Mouse (Mus musculus) ovary, postnatal 10 days (tissue): ENCODE measurements around the gene Ick.

Experiments used
- DNase-seq: peaks from one replicate; pipeline ENCODE4 v3.0.0; 2022; ENCODE audit warnings: low spot score

Gene Ick

DNA sequence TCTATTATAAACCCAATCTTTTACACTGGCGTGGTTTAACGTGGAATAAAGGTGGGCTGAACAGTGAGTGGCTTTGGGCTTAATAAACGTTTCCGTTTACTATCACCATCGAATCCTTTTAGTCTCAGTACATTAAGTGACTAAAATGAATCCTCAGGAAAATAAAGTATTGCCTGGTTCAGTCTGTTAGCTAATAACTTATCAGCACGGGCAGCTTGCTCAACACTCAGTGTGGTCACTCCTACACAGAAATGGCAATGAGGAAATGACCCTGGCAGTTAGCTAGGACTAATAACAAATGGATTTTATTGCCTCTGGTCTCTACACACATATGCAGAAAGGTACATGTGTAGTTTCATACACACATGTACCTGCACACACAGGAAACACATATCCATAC lies 4.0 kb upstream of the Ick start:
- DNase-seq = no peak

DNA sequence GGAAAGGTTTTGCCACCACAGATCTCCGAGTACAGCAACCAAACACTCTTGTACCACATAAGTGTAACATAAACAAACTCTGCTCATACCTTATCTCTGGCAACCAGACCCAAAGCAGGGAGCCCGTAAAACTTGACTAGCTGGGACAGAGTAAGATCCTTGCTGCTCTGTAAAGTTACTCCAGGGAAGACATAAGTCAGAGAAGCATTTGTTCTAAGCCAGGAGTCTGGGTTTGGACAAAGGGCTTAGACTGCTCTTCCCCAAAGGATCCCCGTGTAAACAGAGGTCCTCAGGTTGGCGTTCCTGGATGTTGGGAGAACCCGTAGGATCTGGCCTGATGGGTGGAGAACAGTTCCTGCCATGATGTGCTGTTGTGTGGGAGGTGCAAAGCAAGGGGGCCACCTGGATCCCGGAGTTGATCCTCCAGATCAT lies 3.5 kb upstream of the Ick start:
- DNase-seq = no peak

DNA sequence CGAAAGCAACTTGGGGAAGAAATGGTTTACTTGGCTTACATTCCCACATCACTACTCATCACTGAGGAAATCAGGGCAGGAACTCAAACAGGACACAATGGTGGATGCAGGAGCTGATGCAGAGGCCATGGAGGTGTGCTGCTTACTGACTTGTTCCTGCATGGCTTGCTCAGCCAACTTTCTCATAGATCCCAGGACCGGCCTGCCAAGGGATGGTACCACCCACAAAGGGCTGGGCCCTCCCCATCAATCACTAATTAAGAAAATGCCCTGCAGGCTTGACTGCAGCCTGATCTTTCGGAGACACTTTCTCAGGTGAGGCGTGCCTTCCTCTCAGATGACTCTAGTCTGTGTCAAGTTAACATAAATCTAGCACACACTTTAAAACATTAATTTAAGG lies 2.2 kb upstream of the Ick start:
- DNase-seq = no peak

DNA sequence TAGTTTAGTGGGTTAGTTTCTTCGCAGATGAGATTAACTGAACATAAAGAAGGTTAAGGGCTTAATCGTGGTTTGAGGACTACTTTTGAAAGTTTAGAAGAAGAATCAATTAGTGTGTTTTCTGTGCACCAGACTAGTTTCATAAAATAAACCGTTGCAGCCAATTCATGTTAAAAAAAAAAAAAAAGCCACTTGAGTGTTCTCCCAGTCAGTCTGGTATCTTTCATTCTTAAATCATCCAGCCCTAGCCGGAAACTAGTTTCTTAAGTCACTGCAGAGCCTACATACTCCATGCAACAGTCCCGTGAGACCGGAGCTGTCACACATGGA lies 1.4 kb upstream of the Ick start:
- no peak for DNase-seq

DNA sequence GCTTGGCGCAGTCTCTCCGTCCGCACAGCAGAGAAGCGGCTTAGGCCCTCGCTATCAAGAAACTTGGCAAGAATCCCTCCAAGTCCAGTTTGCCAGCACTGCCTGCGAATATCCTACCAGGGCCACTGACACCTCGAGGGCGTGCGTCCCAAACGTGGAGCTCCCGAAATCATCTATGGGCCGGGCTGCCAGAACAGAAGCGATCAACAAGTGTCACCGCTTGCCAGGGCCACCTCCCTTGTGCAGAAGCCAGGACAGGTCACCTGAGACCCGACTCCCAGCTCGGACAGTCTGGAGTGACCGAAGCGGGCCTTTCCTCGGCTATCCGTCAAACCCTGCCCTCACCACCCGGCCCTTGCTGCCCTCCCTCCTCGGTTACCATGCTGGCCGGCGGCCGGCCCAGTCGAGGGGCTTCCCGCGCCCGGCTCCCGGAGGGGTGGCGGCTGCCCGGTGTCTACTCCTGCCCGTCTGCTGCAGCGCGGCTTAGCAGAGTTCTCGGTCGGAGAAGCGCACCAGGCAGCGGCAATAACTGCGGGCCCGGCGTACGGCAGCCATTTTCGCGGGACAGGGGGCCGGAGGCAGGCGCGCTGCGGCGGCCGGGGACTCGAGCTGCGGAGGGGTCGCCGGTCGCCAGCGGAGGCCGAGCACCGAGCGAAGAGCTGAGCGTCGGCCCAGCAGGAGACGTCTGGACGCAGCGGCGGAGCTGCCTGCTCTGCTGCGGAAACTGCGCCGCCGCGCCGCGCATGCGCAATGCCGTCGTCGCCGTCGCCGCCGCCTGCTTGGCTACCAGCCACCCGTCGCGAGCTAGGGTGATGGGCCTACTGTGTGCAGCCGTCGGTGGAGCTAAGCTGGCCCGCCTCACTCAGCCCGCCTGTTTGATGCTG lies 838 bp upstream of the Ick start:
- peak; percentile 66 for DNase-seq

DNA sequence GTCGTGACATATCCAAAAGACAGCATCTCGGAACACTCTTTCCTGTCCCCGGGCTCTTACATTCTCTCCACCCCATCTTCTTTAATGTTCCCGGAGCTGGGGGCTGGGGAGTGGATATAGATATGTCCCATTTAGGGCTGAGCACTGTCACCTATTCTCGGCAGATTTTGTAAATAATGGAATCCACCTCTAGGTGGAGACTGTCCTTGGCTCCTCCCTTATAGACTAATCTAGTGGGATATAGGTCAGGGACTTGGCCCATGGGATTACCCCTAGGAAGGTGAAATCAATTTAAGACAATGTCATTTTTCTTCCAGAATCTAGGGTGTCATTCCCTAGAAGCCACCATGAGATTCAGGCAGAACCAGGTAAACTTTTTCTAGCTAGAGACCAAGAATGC lies 664 bp downstream of the Ick start:
- no peak for DNase-seq

DNA sequence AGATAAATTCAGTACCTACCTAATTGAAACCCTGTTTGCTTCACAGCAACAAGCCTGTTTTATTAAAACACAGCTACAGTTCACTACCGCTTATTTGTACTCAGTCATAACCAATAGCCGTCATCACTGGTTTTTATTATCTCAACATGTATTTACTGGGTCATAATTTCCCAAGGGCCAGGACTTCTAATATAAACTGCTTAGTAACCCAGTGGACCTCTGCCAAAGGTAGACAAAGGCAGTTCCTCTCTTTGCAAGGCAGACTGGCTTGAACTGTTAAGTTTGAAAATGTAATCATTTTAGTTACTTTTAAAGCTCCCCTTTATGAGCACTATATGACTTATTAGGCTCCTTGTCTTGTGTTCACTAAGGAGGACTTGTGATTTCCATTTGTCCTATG lies 2.5 kb downstream of the Ick start:
- DNase-seq = no peak

DNA sequence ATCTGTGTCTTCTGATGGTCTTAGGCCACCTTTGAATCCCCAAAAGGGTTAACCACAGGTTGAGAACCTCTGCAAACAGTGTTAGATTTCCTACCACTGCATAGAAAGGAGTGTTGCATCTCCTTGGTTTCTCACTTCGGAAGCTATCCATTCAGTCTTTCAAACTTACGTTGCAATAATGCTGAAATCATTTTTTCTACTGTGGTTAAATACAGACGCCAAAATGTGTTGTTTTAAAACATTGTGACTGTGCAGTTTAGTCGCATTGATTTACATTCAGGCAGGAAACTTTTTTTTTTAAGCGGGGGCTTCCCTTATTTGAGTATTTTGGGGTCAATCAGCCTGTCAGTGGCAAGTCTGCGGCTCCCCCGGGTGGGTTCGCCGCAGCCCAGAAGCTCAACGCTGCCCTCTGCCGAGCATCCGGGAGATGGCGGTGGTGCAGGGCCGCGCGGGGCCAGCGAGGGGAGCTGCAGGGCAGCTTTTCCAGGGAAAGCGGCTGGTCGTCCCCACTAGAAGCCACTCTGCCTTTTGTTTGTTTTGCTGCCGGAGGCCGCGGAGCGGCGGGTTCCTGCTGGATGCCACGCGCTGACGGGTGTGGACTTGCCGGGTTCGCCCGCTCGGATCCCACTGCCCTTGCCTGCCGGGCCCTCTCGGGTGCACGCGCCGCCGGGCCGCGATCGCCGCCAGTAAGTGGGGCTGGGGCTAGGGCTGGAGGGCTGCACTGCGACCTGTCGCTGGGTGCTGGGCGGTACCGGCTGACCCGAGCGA lies 4.0 kb downstream of the Ick start:
- peak; percentile 88 for DNase-seq

DNA sequence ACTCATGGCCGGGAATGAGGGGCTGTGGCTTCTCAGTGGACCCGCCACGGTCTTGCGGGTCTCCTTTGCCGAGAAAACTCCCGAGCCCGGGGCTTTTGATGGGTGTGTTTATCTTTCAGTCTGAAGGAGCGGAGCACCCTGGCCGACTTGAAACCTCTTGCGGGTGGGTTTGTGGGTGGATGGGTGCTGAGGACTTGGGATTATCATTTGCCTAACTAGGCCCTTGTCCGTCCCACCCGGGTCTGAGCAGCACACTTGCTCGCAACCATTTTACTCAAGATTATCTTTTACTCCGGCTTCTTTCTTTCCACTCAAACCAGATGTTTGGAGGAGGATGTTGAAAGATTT lies 4.5 kb downstream of the Ick start:
- no peak for DNase-seq

DNA sequence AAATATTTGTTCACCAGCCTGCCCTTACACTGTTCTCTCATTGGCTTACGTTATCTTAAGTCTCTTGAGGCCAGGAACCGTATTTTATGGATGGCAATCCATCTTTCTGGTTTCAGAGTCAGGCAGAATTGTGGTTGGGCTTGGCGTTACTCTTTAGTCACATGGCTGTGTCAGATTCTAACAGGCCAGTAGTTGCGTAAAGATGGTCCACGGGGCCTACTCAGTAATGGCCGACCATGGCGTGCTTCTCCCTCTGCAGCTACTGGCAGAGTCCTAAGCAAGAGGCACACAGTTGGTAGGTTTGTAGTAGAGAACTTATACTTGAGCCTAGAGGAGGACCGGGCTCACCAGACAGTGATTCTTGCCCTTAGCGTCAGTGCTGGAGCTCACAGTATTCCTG lies 6.8 kb downstream of the Ick start:
- DNase-seq = no peak

DNA sequence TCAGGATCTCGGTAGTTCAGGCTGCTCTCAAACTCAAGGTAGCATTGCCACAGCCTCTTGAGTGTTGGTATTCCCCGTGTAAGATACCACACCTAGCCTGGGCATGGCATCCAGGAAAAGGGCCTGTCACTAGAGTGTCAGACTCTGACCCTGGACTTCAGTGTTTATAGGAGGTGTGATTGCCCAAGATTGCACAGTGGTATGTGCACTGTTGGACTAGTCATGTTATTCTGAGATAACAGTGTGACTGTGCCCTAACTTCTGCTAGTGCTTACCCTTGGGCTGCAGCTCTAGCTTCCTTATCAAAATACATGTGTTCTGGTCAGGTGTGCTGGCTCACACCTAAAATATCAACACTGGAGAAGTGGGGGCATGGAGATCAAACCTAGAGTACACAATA lies 8.7 kb downstream of the Ick start:
- no peak for DNase-seq

DNA sequence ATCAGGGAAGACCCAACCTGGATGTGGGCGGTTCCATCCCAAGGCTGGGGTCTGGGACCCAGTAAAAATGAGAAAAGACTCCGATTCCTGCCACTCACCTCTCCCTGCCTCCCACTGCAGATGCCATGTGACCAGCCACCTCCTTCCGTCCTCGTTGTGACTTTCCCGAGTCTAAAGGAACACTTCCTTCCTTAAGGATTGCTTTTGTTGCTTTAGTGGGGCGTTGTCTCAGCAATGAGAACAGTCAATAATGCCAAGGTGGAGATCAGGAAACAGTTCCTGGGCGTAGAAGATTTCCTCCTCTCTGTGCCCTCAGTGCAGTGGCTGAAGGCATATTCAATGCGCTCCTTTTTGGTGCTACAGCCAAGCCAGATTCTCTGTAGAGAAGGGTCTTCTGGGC lies 12.4 kb downstream of the Ick start:
- DNase-seq = no peak

DNA sequence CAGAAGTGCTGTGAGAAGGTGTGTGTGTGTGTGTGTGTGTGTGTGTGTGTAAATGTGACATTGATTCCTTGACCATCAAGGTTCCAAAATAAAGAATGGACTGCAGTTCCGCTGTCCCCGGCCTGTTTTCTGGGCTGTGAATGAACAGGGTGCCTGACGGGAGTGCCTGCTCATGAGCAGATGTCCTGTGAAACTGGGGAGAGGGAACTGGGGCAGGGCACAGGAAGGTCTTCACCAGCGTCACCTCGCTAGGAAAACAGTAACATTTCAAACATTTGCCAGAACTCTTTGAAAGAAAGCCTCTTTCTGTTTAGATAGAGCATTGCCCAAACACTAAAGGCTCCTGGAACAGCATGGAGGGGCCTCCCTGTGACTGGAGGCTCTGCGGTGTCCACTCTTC lies 13.0 kb downstream of the Ick start:
- DNase-seq = no peak

DNA sequence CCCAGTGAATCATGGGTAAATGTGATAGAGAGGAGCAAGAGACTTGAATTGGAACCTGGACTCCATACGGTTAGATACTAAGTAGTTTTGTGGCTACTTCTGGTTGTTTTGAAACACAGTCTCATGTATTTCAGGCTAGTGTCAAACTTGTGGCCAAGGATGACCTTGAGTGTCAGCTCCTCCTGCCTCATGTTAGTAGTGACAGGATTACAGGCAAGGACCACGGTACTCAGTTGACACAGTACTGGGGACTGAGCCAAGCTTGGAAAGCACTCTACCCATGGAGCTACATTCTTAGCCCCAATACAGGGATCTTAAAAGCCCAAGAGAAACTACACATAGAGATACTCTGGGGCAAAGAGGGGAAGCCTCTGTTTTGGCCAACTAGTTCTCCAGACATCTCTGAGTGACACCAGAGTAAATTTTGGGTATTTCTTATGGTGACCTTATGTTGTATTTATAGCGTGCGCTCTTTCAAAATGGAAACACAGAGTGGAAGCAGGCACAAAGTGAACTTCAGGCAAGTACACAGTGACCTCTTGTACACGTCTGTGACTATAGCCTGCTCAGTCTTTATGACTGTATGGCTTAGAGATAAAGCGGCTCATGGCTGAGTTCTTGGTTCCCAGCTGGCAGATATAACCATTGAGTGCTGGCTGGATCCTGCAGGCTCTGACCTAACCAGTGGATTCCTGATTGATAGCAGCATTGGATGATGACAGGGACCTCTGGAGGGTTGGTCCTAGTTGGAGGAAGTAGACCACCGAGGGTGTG lies 14.1 kb downstream of the Ick start:
- no peak for DNase-seq

DNA sequence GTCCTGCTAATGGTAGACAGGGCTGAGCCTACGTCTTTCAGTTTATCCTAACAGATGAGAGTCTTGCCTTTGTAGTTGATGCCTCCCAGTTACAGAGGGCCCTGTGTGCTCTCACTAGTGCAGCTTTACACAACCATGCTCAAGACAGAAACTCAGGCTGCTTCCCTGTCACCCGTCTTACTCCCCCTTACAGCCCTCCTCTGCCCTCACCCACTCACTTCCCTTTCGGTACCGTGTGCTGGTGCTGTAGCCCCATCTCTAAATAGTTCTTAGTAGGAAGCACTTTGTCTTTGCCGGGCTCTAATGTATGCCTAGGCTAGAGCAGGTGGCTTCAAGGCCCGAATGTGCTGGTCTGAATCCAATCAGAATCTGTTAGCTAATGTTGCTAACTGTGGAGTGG lies 15.3 kb downstream of the Ick start:
- DNase-seq = no peak

DNA sequence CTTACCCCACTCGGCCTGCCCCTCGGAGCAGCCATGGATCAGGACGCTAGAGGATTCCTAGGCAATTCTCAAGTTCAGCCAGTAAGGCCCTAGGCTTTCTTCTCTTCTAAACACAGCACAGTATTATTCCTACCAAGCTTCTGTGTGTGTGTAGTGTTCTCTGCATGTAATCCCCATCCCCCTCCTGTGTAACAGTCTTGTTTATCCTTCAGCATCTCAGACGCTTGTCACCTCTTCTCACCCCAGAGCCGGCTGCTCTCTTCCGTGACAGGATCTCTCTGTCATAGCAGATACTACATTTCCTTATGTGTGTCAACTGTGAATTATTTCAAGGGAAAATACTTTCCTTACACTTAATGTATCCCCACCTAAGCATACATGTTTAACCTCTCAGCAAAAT lies 17.0 kb downstream of the Ick start:
- no peak for DNase-seq

DNA sequence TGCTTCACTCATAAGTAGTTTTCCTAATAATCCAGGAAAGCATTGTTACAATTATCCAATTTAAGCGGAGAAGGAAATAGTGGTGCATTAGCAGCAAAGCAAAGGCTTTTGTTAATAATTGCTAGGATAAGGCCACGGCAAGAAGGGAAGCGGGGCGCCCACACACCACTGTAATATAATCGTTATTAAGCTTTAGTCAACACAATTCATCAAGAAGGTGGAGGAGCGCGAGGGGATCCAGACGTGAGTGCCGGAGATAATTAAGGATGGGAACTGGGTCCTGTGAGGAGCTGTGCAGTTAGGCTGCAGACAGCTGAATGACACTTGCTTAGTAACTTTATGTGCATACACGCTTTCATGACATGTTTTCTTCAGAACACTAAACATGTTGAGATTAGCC lies 17.7 kb downstream of the Ick start:
- no peak for DNase-seq

DNA sequence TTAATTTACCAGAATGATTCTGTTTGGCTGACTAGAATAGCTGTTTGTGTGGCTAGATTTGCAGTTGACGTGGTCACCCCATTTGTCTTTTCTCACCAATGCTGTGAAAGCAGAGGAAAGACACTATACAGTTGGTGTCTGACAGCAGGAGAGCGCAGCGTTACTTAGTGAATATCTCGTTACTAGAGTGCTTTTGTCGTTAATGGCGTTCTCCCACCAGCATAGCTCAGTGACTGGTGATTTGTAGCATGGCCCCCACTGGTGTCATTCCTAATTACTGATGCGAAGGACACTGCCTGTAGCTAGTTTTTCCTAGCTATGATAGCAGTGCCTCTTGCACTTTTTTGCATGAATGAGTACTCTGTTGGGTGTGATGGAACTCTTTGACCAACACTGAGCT lies 26.7 kb downstream of the Ick start:
- no peak for DNase-seq

DNA sequence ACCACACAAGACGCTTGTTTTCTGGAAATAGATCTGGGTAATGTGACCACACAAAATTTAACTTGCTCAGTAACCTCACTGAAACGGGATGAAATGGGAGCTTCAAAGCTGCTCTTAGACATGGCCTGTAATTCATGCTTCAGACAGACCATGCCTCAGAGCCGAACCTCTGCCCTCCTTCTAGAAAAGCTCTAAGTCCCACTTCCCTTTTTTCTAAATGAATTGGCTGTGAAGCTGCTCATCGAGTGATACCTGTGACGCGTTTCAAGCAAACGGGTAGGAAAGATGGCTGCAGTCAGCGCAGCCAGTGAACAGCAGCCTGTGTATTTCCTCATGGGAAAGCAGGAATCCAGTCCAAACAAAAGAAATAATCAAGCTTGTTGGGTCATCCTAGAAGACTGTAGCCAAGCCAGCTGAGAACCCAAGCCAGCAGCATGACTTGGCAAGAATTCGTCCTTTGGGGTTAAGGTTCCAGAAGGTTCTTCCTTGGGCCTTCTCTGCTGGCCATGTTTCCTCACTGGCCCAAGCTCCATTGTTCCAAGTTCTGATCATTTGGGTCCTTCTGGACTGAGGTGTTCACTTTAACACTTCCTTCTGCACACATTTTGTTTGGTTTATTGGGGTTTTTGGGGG lies 29.2 kb downstream of the Ick start:
- DNase-seq = no peak

DNA sequence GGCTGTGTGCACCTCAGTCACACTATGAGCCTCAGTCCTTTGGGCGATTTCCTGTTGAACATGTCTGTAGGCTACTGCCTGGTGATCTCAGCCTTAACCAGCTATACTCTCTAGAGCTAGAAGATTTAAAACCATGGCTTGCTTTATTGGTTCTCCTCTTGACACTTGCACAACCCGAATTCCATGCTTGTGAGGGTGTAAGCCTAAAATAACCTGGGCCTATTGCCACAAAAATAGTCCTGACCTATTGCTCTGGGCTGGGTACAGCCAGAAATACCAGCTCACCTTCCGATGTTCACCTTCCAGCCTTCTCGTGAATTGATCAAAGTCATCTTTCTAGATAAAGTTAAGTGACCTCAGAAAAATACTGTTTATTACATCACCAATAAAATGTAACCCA lies 30.5 kb downstream of the Ick start:
- DNase-seq = no peak

DNA sequence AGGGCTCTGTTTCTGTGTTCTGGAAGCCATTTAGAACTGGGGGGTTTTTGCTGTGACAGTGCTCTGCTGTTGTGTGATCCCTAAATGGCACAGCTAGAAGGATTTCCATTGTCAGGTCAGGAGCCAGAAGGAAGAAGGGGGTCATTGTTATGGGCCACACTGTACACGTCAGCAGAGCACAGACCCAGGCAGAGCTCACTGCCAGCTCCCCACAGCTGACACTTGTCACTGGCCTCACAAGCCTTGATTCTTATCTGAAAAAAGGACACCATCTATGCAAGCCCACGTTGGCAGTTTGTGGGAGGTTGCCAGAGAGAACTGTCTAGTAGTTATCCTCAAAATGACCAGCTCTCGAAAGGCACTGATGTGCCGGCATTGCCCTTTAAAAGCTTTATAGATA lies 37.1 kb downstream of the Ick start:
- no peak for DNase-seq

DNA sequence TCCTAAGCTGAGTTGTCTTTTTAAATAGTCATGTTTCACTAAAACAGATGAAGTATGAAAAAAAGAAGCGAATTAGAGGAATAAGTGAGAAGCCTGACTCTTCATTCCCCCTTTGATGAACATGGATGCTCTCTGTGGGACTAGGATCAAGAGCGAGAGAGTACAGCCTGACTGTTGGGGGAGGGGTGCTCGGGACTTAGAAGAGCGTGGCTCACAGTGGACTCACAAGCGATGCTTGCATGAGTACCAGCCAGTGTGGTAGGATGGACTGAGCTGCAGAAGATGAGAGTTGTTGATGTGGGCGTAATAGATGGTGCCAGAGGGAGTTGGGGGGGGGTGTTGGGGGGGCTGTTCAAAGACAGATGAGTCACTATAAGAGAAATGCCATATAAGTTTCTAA lies 37.6 kb downstream of the Ick start:
- no peak for DNase-seq

DNA sequence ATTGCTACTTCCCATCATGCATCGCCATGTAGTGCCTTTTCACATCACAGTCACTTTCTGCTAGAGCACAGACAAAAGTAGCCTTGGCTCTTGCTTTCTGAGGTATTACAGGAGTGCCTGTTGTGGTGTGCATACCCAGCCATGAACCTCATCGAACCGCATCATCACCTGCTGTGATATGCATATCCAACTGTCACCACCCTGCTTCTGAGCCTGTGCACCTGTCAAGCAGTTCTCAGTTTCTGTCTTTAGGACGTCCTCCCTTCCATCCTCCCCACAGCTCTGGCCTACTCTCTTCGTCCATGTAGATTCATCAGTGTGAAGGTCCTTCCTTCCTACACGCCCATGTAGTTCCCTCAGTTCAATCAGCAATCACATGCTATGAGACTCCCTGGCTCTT lies 39.2 kb downstream of the Ick start:
- no peak for DNase-seq
